Mouse (Mus musculus) heart, adult 2 months (tissue): Measurements from ENCODE around the gene Hif3a. TPM values are rescaled to one million over a fixed set of nuclear protein-coding genes. Genes with fewer than 3 reads are reported as not detected.

Source experiments
- DNase-seq, 2 experiments: peaks; one replicate each; pipeline ENCODE4 v3.0.0; 2021
- H3K27ac ChIP-seq: fragments of 200-600 bp; 2 replicates; pipeline ENCODE4 v1.8.1; 2022
- H3K27me3 ChIP-seq: fragments of 200-500 bp; 2 replicates; pipeline ENCODE4 v1.6.1; 2012; ENCODE audit warnings: mild to moderate bottlenecking, low read length, inconsistent platforms, mixed read lengths; ENCODE audit not compliant: control insufficient read depth, insufficient read depth
- H3K36me3 ChIP-seq: fragments of 200-500 bp; 2 replicates; pipeline ENCODE4 v1.6.1; 2012; ENCODE audit warnings: low read length, inconsistent platforms; ENCODE audit not compliant: control insufficient read depth, insufficient read depth
- H3K4me1 ChIP-seq: fragments of 200-500 bp; 2 replicates; pipeline ENCODE4 v1.6.1; 2011; ENCODE audit warnings: low read length; ENCODE audit not compliant: control insufficient read depth, insufficient read depth
- H3K4me3 ChIP-seq: fragments of 200-600 bp; 2 replicates; pipeline ENCODE4 v1.8.1; 2022
- H3K79me2 ChIP-seq: fragments of 200-500 bp; replicated peaks from 2 replicates; pipeline ENCODE4 v1.6.1; 2012; ENCODE audit warnings: mild to moderate bottlenecking, inconsistent platforms, low read length, moderate library complexity, mixed read lengths; ENCODE audit not compliant: control insufficient read depth, insufficient read depth
- H3K9ac ChIP-seq: fragments of 200-500 bp; 2 replicates; pipeline ENCODE4 v1.6.1; 2012; ENCODE audit warnings: low read depth, mild to moderate bottlenecking, control low read depth, inconsistent platforms, low read length, mixed read lengths
- CTCF ChIP-seq: fragments of 200-600 bp; IDR thresholded peaks from 2 replicates; pipeline ENCODE4 v1.8.1; 2022; ENCODE audit warnings: antibody characterized with exemption, mild to moderate bottlenecking, moderate library complexity
- EP300 ChIP-seq: fragments of 200-500 bp; IDR thresholded peaks from 2 replicates; pipeline ENCODE4 v1.6.1; 2011; ENCODE audit warnings: low read depth, low read length, control low read depth; ENCODE audit not compliant: insufficient read depth
- POLR2A ChIP-seq: fragments of 200-500 bp; IDR thresholded peaks from 2 replicates; pipeline ENCODE4 v1.6.1; 2011; ENCODE audit warnings: mild to moderate bottlenecking, low read depth, low read length, control low read depth; ENCODE audit not compliant: insufficient read depth
- WGBS: fragments of 180-500 bp; shearing (Covaris S2); methylation state at CpG from one replicate; pipeline ENCODE4 v1.1.7; 2018; 5-methylcytosine and 5-hydroxymethylcytosine counted together
- intact Hi-C: fragments of 180-260 bp; cut with DNase I; formaldehyde crosslinking; loops from one replicate; pipeline ENCODE4 v1.15.1; 2025
- polyA plus RNA-seq: library from polyadenylated mRNA; depleted of rRNA; stranded (reverse); fragments of >200 nt; gene quantifications from 2 replicates; pipeline ENCODE4 v1.2.3, GENCODE M21; 2012
- total RNA-seq, 2 experiments: library from RNA; stranded (reverse); gene quantifications; 2 replicates each; pipeline ENCODE4 v1.2.3; 2021

The Hif3a gene
- total and polyA plus RNA-seq, 3 experiments: 1.9 to 3.0 (median 2.5) TPM

DNA sequence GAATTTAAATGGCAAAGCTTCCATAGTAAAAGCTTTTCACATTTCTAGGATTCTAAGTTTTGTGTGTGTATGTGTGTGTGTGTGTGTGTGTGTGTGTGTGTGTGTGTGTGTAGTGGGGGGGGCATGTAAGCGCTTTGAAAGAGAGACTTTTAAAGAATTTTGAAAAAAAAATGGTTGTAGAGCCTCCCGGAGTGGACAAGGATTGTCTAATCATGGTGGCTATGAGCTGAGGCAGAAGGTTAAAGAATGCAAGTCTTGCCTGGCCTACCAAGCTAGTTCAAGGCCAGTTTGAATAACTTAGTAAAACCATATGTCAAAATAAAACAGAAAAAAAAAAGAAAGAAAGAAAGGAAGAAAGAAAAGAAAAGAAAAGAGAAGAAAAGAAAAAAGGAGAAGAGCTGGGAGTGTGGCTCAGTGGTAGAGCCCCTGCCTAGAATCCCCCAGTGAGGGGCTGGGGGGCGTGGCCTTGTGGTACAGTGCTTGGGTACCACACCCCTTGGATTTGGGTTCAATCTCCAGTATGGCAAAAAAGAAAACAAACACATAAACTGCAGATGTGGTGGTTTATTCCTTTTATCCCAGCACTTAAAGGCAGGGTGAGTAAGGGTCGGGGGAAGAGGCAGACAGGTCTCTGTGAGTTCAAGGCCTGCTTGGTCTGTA lies 6.8 kb downstream of the Hif3a start:
- Histone ChIP-seq H3K4me3 (no peak overlapping the region), H3K79me2 (no peaks in the 10 kb centered on the region), H3K27ac (peak overlapping the region; percentile 86), H3K9ac (no peak overlapping the region), H3K4me1 (peaks cover 20% of the 10 kb centered on the region), H3K36me3 (no peaks in the 10 kb centered on the region; the same call in 1 of the 2 replicates), H3K27me3 (no peaks in the 10 kb centered on the region)
- no peak for DNase-seq
- WGBS: 95% methylated on average over 4 of the region's 4 CpGs
- intact Hi-C loops: loop anchor here (10.0 kb wide), 1 partner anchor 651 kb away; the partner anchor contains the start of gene Zc3h4
- TF ChIP-seq CTCF (no peak), EP300 (no peak), POLR2A (no peak)

- Histone ChIP-seq H3K4me1 (peaks cover 13% of the 10 kb centered on the region), H3K79me2 (no peaks in the 10 kb centered on the region), H3K27ac (no peak overlapping the region), H3K4me3 (no peak overlapping the region), H3K27me3 (no peaks in the 10 kb centered on the region), H3K36me3 (no peaks in the 10 kb centered on the region; the same call in 1 of the 2 replicates), H3K9ac (no peak overlapping the region)
- no peak for TF ChIP-seq EP300
- no peak for TF ChIP-seq CTCF
- no peak for TF ChIP-seq POLR2A
- 90% methylated on average over 16 of the region's 16 CpGs for WGBS
- DNase-seq: no peak
- intact Hi-C loops: loop anchor here (5.0 to 10.0 kb wide), 2 partner anchors 122 to 650 kb away; partner anchors contain the start of gene Zc3h4
Measured at GRCm38 (mm10) chr7:17054325-17054989, 7.8 kb downstream of the Hif3a start.

DNA sequence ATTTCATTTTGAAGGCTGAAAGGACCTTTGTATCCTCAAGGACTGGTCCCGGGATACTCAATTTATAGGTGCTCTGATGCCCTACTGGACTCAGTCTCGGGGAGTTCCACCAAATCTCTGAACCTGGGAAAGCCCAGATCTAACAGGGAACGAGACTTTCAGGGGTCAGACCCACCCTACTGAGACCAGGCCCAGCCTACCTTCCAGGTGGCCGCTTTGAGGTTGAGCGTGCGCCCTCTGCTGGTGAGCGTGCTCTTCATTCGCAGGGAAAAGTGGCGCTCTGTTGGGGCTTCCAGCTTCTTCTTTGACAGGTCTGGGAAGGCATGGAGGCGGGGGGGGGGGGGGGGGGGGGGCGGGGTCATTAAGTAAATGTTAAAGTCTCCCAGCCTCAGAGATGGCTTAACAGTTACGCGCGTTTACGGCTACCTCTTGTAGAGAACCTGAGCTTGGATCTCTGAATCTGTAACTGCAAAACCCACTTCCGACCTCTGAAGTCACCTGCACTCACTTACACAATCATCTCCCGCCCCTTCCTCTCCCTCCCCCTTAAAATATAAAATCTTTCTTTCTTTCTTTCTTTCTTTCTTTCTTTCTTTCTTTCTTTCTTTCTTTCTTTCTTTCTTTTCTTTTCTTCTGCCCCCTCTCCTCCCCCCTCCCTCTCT lies 11.2 kb downstream of the Hif3a start:
- 26% methylated on average over 16 of the region's 17 CpGs for WGBS
- intact Hi-C loops: loop anchor here (1.0 to 10.0 kb wide), 5 partner anchors 14 to 646 kb away; partner anchors contain the start of gene Zc3h4
- peak; percentile 75 for TF ChIP-seq CTCF
- no peak for TF ChIP-seq EP300
- Histone ChIP-seq H3K9ac (no peak overlapping the region), H3K36me3 (no peaks in the 10 kb centered on the region), H3K27me3 (no peaks in the 10 kb centered on the region), H3K4me1 (no peaks in the 10 kb centered on the region), H3K79me2 (no peaks in the 10 kb centered on the region), H3K27ac (no peak overlapping the region), H3K4me3 (no peak overlapping the region)
- DNase-seq: peak; percentile 64 to 78

DNA sequence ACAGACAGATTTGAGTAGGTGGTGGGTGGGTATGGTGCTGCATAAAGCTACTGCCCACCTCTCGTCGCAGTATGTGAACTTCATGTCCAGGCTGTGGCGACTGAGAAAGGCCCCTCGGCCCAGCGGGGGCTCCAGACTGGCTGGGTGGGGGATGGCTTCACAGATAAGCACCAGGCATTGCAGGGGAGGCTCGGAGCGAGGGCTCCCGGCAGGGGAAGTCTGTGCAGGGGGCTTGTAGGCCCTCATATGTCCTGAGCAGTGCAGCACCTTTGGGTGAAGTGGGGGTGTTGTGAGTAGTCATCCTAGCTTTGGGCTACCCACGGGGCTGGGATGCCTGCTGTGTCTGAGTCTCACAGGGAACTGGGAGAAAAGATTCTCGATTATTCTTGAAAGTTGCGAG lies 11.7 kb downstream of the Hif3a start:
- H3K4me3 ChIP-seq: no peak overlapping the region
- no peaks in the 10 kb centered on the region for H3K79me2 ChIP-seq
- no peaks in the 10 kb centered on the region for H3K36me3 ChIP-seq
- H3K4me1 ChIP-seq: no peaks in the 10 kb centered on the region
- no peaks in the 10 kb centered on the region for H3K27me3 ChIP-seq
- no peak for DNase-seq
- 65% methylated on average over 11 of the region's 11 CpGs for WGBS
- no peak overlapping the region for H3K9ac ChIP-seq
- TF ChIP-seq EP300: no peak
- TF ChIP-seq POLR2A: no peak
- TF ChIP-seq CTCF: no peak
- intact Hi-C loops: loop anchor here (2.0 to 10.0 kb wide), 3 partner anchors 22 to 646 kb away; partner anchors contain the start of gene Zc3h4
- no peak overlapping the region for H3K27ac ChIP-seq

- no peaks in the 10 kb centered on the region for H3K79me2 ChIP-seq
- no peaks in the 10 kb centered on the region for H3K36me3 ChIP-seq
- H3K27me3 ChIP-seq: no peaks in the 10 kb centered on the region
- H3K27ac ChIP-seq: no peak overlapping the region
- WGBS: 76% methylated on average over 10 of the region's 10 CpGs
- intact Hi-C loops: no loop called here
- no peak for DNase-seq
- H3K9ac ChIP-seq: no peak overlapping the region
- no peak for TF ChIP-seq EP300
- no peak for TF ChIP-seq POLR2A
- TF ChIP-seq CTCF: no peak
- no peak overlapping the region for H3K4me3 ChIP-seq
- no peaks in the 10 kb centered on the region for H3K4me1 ChIP-seq
Measured at GRCm38 (mm10) chr7:17048431-17049190, 13.6 kb downstream of the Hif3a start.
